Mouse (Mus musculus) neural tube, embryonic 12.5 days (tissue): Measurements from ENCODE around the gene Pnma3. TPM values are rescaled to one million over a fixed set of nuclear protein-coding genes. Genes with fewer than 3 reads are reported as not detected.
"Not testable (repeated sequence)": the region's sequence is repeated elsewhere in the genome, so short reads cannot be mapped to it uniquely, and the experiment has no call there.

Experiments
- ATAC-seq: fragments of 200-750 bp; cut with Nextera tagmentation; 2 replicates; pipeline ENCODE4 v1.8.0; 2017; ENCODE audit warnings: low read depth, mild to moderate bottlenecking, moderate TSS enrichment, moderate library complexity; ENCODE audit not compliant: low FRiP score
- H3K27ac ChIP-seq: fragments of 300-500 bp; sonication (generic); 2 replicates; pipeline ENCODE4 v1.5.1; 2016
- H3K27me3 ChIP-seq: fragments of 300-500 bp; sonication (generic); replicated peaks from 2 replicates; pipeline ENCODE4 v1.6.1; 2016; ENCODE audit warnings: mild to moderate bottlenecking
- H3K36me3 ChIP-seq: fragments of 300-500 bp; sonication (generic); 2 replicates; pipeline ENCODE4 v1.6.1; 2016; ENCODE audit warnings: mild to moderate bottlenecking
- H3K4me1 ChIP-seq: fragments of 300-500 bp; sonication (generic); 2 replicates; pipeline ENCODE4 v1.6.1; 2016
- H3K4me2 ChIP-seq: fragments of 300-500 bp; sonication (generic); replicated peaks from 2 replicates; pipeline ENCODE4 v1.6.1; 2016; ENCODE audit warnings: mild to moderate bottlenecking
- H3K4me3 ChIP-seq: fragments of 300-500 bp; sonication (generic); 2 replicates; pipeline ENCODE4 v1.5.1; 2016
- H3K9ac ChIP-seq: fragments of 300-500 bp; sonication (generic); 2 replicates; pipeline ENCODE4 v1.6.1; 2016; ENCODE audit warnings: mild to moderate bottlenecking
- H3K9me3 ChIP-seq: fragments of 300-500 bp; sonication (generic); 2 replicates; pipeline ENCODE4 v1.6.1; 2016; ENCODE audit warnings: mild to moderate bottlenecking
- WGBS: fragments of 180-500 bp; shearing (Covaris S2); methylation state at CpG from one replicate; pipeline ENCODE4 v1.1.7; 2016; 5-methylcytosine and 5-hydroxymethylcytosine counted together
- polyA plus RNA-seq: library from polyadenylated mRNA; unstranded; fragments of >200 nt; fragmentation: Nextera tagmentation; extraction: Ambion mirVana; gene quantifications from 2 replicates; pipeline ENCODE4 v1.2.1, GENCODE M21; 2016

Pnma3 gene
- polyA plus RNA-seq, 1 experiment from 2014 or later = 0.99 TPM

- not testable (repeated sequence) for H3K36me3 ChIP-seq, H3K27me3 ChIP-seq, ATAC-seq, H3K4me1 ChIP-seq, H3K9ac ChIP-seq, H3K9me3 ChIP-seq, H3K27ac ChIP-seq, H3K4me2 ChIP-seq, H3K4me3 ChIP-seq
- WGBS = no CpG with 5 or more reads among the region's 7 CpGs
Measured at GRCm38 (mm10) chrX:73116747-73117146, 52.2 kb downstream of the Pnma3 start, which contains the start of gene Gm14685. Gene Gm14685 (plus strand): TSS chrX:73117047.

Other genes with a start within 250 kb of the Pnma3 start
- gene Gabrq, start 239.6 kb upstream of the Pnma3 start, polyA plus RNA-seq = 1.1 TPM in 2 replicates
- gene Cetn2, start 146.4 kb upstream of the Pnma3 start, polyA plus RNA-seq = 84.6 and 94.1 TPM in 2 replicates
- 37.9 and 41.4 TPM in 2 replicates for gene Nsdhl, start 146.2 kb upstream of the Pnma3 start, polyA plus RNA-seq
- gene Zfp185, start 77.4 kb upstream of the Pnma3 start, polyA plus RNA-seq = 2.3 and 2.7 TPM in 2 replicates
- not detected in 2 replicates for gene Pnma5, start 27.7 kb upstream of the Pnma3 start, polyA plus RNA-seq
- gene Xlr4a, start 17.7 kb downstream of the Pnma3 start, polyA plus RNA-seq = 0.71 and 0.91 TPM in 2 replicates
- gene Xlr3a, start 32.3 kb downstream of the Pnma3 start, polyA plus RNA-seq = 3.7 and 4.1 TPM in 2 replicates
- gene Gm14685, start 52.3 kb downstream of the Pnma3 start, polyA plus RNA-seq = 0.23 and 0.26 TPM in 2 replicates
- not detected in 2 replicates for gene Xlr5b, start 84.0 kb downstream of the Pnma3 start, polyA plus RNA-seq
- not detected in 2 replicates for gene DXBay18, start 84.7 kb downstream of the Pnma3 start, polyA plus RNA-seq
- gene Spin2d, start 112.2 kb downstream of the Pnma3 start, polyA plus RNA-seq = not detected in 2 replicates
- gene Xlr3b, start 127.4 kb downstream of the Pnma3 start, polyA plus RNA-seq = 18.7 and 21.4 TPM in 2 replicates
- gene Xlr4b, start 149.5 kb downstream of the Pnma3 start, polyA plus RNA-seq = 0.37 and 0.57 TPM in 2 replicates
- gene F8a, start 163.5 kb downstream of the Pnma3 start, polyA plus RNA-seq = 23.9 and 26.1 TPM in 2 replicates
- gene Xlr4c, start 178.3 kb downstream of the Pnma3 start, polyA plus RNA-seq = 0.57 TPM in 1 of 2 replicates, not detected in the other
- gene Xlr3c, start 200.6 kb downstream of the Pnma3 start, polyA plus RNA-seq = 0.60 and 0.82 TPM in 2 replicates
- not detected in 2 replicates for gene Xlr5a, start 228.2 kb downstream of the Pnma3 start, polyA plus RNA-seq
- gene Xlr5c, start 228.2 kb downstream of the Pnma3 start, polyA plus RNA-seq = not detected in 2 replicates